Mouse (Mus musculus): Measurements from ENCODE around the gene Asic1. TPM values are rescaled to one million over a fixed set of nuclear protein-coding genes. Genes with fewer than 3 reads are reported as not detected.

Asic1 gene
- total RNA-seq, 2 experiments from 2014 or later = 0.33 TPM; not detected in 1

DNA sequence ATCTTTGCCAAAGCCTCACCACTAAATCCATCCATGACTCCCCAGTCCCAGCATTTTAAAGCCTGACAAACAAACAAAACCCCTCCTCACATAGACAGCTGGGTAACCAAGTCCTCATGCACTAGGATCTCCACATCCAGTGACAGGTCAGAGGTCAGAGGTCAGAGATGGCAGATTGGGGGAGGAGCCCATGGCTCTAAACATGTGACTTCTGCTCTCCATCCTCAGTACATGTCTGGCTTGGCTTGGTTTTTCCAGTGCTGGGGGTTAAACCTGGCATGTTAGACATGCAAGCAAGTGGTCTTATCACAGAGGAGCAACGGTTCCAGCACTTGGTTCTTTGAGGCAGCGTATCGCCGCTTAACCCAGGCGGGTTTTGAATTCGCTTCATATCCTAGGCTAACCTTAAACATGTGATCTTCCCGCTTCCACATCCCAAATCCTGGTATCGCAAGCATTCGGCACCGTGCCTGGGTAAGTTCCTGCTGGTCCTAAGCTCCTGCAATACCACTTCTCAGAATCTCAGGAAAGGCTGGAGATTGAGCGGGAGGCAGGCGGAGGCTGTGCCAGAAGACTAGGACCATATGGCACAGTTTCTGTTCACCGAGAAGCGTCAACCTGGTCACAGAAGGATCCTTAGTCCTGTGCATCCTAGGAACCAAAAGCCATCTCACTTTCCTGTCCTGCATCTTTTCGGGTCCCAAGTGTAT, 8.9 kb upstream of the Asic1 start:
- no peak for ATAC-seq (replicated peaks; ENCODE audit: low FRiP score, low TSS enrichment, poor library complexity, severe bottlenecking)

DNA sequence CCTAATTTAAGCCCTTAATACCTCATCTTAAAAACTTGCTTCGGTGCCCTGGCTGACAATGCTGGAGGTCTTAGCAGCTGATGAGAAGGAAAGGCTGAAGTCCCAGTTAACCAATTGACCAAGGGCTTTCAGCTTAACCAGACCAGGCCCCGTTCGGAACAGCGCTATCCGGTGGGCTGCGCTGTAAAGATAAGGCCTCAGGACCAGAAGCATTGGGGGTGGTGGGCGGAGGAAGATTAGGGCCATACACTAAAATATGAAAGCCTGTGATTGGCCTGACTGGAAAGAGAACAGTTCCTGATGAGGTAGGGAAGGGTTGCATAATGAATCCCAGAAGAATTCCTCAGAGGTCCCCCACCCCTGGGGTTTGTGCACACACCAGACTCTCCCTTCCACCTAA, 7.8 kb upstream of the Asic1 start:
- ATAC-seq (replicated peaks; ENCODE audit: low FRiP score, low TSS enrichment, poor library complexity, severe bottlenecking) = no peak

DNA sequence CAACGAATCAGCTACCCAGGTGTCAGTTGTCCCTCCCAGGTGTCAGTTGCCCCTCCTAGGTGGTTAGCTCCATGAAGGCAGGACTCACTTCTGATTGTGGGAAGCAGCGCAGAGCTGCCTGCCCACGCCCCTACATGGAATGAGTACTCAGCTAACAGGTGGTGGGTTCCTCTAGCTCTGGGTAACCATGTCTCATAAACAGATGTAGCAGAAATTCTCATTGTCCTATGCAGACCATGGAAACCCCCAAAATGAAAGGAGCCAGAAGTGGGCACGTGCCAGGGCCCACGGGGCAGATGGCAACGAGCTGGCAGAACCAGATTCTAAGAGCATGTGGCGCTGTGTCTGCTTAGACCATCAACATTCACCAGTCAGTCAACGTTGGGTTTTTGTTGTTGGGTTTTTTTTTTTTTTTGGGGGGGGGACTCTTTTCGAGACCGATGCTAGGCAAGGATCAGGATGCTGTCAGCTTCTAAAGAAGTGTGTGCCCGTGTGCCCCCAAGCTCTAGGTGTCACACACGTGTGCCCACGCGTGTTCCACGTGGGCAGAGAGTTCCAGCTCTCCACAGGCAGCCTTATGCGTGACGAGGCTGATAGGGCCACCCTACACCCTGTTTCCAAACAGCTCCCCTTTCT, 6.1 kb upstream of the Asic1 start:
- no peak for ATAC-seq (replicated peaks; ENCODE audit: low FRiP score, low TSS enrichment, poor library complexity, severe bottlenecking)

DNA sequence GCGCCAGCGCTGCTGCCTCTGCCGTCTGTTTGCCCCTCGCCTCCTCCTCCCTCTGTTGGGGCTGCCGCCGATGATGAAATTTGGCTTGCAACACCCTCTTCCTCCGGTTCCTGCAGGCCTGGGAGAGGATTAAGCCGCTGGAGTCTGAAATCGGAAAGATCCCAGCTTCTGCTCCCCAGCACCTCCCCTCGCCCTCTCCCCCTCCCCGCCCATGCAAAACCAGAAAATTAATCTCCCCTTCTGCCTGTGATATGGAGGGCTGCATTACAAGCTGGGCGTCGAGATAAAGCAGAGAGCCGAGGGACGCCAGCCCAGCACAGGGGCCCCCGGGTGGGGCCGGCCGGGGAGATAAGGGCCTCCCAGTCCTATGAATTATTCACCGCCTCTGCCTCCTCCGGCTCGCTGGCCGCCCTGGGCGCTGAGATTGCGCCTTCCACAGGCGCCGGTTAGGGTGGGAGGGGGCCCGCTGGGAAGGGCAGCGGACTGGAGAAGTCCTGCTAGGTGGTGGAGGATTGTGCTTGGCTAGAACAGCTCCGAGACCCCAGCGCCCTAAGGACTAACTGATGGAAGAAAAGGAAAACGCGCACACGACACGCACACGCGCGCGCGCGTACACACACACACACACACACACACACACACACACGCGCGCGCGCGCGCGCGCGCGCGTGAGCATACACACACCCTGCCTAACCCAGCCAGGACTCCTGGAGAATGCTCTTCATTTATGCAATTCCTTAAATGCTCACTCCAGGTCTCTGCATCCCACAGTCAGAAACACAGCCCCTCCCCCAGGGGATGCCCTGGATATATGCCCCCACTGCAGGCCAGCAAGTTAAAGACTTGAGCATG, 5.3 kb upstream of the Asic1 start:
- peak; percentile 82 for ATAC-seq (replicated peaks; ENCODE audit: low FRiP score, low TSS enrichment, poor library complexity, severe bottlenecking)

DNA sequence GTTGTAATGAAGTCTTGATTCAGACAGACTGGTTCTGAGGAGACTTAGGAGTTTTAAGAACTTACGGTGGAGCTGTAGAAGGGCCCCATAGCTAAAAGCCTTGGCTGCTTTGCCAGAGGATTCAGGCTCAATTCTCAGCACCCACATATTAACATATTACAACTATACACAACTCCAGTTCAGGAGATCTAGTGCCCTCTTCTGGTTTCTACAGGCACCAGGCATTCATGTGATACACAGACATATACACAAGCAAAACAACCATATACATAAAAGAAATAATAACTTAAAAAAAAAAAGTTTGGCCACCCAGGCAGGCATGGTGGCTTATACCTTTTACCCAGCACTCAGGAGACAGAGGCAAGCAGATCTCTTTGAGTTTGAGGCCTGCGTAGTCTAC, 2.6 kb upstream of the Asic1 start:
- no peak for ATAC-seq (replicated peaks; ENCODE audit: low FRiP score, low TSS enrichment, poor library complexity, severe bottlenecking)

DNA sequence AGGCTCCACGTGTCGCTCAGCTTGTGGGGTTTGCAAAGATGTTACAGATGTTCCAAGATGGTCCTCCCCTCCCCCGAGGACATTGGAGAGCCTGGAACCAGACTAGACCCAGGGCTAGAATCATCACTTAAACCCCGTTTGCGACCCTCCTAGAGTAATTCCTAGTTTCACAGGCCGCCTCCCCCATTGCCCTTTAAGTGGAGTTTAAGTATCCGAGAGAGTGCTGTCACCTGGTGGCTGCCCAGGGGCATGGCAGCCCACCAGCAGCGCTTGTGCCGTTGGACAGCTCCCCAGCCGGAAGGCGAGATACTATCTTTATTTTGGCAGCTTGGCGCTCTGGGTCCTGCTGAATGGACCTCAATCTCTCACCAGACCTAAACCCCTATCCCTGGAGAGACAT, 1.3 kb upstream of the Asic1 start:
- peak; percentile 51 for ATAC-seq (replicated peaks; ENCODE audit: low FRiP score, low TSS enrichment, poor library complexity, severe bottlenecking)

DNA sequence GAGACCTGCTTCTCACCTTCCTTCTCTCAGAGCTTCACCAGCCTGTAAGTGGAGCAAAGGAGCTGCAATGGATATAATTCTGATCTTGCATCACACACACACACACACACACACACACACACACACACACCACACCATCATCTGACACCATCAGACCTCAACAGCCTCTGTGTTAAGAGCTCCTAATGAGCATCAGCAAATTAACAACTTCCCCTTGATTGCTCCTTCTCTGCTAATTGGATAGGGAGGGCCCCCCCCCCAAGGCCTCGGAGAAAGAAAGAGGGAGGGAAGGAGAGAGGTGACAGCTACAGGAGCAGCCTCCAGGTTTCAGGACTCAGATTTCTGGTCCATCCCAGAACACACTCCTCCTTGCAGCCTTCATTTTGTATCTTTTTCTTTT, 776 bp upstream of the Asic1 start:
- no peak for ATAC-seq (replicated peaks; ENCODE audit: low FRiP score, low TSS enrichment, poor library complexity, severe bottlenecking)

DNA sequence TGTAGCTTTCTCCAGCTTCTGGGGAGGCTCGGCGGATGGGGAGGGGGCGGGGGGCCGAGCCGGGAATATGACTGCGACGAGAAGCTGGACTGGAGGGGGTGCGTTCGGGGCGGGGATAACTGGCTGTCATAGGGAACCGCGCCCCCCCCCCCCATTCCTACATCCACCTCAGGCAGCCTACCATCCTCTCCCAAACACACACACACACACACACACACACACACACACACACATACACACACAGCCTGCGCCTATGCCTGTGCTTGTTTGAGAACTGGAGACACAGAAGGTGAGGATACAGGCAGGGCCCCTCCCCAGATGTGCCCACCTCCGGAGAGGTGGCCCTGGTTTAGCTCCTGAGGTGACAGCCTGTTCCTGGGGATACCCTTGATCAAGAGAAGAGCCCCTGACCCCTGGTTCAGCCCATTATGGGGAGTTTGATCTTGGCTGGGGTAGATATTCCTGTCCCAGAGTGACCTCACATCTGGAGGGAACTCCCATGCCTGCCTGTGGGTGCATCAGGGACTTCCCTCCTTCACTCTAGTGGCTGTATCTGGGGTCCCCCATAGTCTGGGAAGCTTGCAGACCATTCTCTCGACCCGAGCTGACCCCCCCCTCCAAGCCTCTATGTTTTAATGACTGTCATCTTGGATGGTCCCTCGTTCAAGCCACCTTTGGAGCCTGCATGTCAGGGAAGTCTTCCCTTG, 949 bp downstream of the Asic1 start:
- ATAC-seq (replicated peaks; ENCODE audit: low FRiP score, low TSS enrichment, poor library complexity, severe bottlenecking) = no peak

DNA sequence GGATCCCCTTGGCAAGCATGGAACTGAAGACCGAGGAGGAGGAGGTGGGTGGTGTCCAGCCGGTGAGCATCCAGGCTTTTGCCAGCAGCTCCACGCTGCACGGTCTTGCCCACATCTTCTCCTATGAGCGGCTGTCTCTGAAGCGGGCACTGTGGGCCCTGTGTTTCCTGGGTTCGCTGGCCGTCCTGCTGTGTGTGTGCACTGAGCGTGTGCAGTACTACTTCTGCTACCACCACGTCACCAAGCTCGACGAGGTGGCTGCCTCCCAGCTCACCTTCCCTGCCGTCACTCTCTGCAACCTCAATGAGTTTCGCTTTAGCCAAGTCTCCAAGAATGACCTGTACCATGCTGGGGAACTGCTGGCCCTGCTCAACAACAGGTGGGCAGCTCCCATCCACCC, 1.6 kb downstream of the Asic1 start:
- 0 out of 2 replicates have a peak, but pooled peaks have one; percentile 12 for ATAC-seq (replicated peaks; ENCODE audit: low FRiP score, low TSS enrichment, poor library complexity, severe bottlenecking)

DNA sequence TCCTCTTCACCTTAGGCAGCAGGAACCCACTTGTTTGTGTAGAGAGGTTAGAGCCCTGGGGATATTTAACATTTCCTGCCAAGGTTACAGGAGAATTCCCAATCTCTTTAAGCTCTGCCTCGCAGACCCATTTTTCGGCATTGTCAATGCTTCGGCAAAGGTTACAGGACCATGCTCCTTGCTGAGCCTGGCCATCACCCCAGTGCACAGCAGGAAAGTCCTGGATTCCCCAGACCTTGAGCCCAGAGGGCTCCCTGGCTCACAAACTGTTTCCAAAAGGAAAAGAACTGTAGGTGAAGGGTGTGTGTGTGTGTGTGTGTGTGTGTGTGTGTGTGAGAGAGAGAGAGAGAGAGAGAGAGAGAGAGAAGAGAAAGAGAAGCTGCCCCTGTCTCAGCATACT, 4.7 kb downstream of the Asic1 start:
- ATAC-seq (replicated peaks; ENCODE audit: low FRiP score, low TSS enrichment, poor library complexity, severe bottlenecking) = no peak

DNA sequence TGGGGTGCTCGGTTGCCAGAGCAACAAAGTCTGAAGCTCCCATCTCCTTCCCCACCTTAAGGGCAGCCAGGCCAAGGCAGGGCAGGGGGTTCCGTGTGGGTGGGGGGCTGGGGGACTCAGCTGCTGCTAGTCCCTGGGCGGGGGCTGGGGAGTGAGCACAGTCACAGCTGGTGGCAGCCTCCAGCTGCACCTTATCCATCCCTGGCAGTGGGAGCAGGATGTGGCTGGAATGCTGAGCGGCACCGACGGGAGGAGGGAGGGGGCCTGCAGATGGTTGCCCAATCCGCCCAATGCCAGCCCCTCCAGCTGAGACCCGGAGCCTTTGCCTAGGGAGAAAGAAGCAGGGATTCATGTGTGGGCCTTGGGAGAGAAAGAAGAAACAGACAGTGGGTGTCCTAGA, 6.9 kb downstream of the Asic1 start:
- ATAC-seq (replicated peaks; ENCODE audit: low FRiP score, low TSS enrichment, poor library complexity, severe bottlenecking) = no peak

DNA sequence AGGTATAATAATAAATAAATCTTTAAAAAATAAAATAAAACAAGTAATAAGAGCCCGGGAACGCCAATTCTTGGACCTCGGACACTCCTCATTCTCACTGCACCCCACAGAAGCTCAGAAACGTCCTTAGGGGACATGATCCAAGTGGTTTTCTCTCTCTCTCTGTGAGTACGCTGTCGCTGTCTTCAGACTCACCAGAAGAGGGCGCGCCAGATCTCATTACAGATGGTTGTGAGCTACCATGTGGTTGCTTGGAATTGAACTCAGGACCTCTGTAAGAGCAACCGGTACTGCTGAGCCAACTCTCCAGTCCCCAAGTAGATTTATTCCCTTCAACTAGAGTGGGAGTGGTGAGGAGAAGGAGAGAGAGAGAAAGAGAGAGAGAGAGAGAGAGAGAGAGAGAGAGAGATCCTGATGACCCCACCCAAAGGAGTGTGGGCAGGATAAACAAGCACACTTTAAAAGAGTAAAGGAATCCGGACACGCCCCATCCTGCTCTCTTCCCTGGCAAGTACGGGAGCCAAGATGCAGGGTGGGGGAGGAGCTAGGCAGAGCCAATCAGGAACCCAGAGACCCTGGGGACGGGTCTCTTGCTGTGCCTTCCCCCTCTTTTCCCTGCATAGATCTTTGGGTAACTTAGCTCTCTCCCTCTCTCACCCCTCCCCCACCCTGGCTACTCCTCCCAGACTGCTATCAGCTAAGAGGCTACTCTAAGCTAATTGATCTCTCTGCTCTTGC, 8.1 kb downstream of the Asic1 start:
- ATAC-seq (replicated peaks; ENCODE audit: low FRiP score, low TSS enrichment, poor library complexity, severe bottlenecking) = no peak

DNA sequence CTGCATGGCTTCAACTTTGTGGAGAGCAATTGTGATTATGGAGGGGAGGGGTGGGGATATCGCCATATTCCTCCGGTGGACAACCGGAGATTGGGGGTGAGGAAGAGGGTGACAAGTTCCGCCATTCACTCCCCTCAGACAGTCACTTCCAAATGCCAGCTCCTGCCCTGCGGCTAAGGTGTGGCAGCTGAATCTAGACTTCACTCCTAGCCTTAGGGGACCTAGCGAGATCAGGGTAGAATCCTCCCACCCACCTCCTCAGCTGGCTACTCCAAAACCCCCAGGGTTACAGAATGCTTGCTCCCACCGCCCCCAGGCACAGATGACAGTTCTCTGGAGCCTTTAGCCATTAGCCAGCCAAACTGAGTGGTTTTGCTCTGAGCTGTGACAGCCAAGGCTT, 8.8 kb downstream of the Asic1 start:
- ATAC-seq (replicated peaks; ENCODE audit: low FRiP score, low TSS enrichment, poor library complexity, severe bottlenecking) = no peak

DNA sequence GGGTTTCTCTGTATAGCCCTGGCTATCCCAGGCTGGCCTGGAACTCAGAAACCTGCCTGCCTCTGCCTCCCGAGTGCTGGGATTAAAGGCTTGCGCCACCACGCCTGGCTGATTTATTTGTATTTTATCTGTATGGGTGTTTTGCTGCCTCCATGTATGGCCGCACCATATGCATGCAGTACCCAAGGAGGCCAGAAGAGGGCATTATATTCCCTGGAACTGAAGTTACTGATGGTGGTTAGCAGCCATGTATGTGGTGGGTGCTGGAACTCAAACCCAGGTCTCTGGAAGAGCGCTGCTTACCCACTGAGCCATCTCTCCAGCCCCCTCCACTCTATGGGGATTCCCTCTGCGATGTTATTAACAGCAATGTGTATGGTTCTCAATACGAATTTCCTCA, 12.7 kb downstream of the Asic1 start:
- ATAC-seq (replicated peaks; ENCODE audit: low FRiP score, low TSS enrichment, poor library complexity, severe bottlenecking) = peak; percentile 34; the same call in 1 of the 2 replicates

DNA sequence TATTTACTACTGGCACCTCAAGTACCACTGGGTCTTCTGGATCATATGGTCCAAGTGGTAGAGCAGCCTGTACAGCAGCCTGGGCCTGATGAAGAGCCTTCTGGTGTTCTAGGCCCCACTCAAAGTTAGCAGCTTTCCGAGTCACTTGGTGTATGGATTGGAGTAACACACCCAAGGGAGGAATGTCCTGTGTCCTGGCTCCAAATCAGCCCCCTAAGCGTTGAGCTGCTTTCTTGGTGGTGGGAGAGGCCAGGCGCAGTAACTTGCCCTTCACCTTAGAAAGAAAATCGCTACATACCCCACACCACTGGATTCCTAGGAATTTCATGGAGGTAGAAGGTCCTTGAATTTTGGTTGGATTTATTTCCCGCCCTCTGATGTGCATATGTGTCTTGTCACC, 14.0 kb downstream of the Asic1 start:
- no peak for ATAC-seq (replicated peaks; ENCODE audit: low FRiP score, low TSS enrichment, poor library complexity, severe bottlenecking)

DNA sequence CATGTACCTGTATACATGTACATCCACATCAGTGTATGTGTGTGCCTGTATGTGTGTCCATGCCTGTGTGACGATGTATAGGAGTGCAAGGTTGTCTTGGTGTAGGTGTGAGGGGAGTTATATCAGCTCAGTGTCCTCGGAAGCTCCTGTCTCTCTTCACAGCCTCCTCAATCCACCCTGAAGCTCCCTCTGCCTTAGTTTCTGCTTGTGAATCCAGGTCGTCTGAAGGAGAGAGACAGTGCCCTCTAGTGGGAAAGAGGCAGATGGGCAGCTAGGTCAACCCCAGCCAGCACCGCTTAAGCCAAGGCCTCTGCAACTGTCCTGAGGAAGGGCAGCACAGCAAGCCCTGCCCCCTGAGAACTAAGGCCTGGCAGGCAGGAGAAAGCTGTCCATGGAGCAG, 18.5 kb downstream of the Asic1 start:
- ATAC-seq (replicated peaks; ENCODE audit: low FRiP score, low TSS enrichment, poor library complexity, severe bottlenecking) = peak; percentile 86

DNA sequence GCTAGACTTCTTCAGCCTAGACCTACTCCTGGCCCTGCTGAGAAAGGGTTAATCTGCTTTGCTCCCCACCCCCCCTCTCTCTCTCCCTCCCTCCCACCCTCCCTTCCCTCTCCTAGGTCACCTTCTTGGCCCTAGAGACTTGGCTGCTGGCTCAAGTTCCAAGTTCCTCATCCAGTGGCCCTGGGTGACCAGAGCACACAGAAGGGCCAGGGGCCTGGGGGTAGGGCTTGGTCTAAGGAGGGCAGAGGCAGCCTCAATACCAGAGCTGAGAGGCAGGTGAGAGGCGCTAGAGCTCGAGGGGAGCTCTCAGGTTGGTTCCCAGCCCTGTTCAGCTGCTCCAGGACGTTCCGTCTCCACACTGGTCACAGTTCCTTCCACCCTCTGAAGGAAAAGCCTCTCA, 20.8 kb downstream of the Asic1 start:
- no peak for ATAC-seq (replicated peaks; ENCODE audit: low FRiP score, low TSS enrichment, poor library complexity, severe bottlenecking)

DNA sequence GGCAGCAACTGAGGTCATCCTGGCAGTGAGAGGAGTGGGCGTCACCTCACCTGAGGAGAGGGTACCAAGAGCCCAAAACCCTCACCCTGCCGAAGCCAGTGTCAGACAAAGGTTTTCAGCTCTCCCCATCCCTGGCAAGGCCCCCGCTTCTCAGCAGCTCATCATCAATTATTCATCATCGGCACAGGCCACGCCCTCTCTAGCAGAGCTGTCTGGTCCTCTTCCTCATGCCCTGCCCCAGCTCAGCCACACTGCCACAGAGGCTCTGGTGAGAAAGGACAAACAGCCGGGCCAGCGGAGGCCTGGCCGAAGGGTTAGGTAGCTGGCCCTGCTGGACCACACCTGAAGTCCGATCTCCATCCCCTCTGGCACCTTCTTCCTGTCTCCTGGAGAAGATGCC, 21.8 kb downstream of the Asic1 start:
- no peak for ATAC-seq (replicated peaks; ENCODE audit: low FRiP score, low TSS enrichment, poor library complexity, severe bottlenecking)

DNA sequence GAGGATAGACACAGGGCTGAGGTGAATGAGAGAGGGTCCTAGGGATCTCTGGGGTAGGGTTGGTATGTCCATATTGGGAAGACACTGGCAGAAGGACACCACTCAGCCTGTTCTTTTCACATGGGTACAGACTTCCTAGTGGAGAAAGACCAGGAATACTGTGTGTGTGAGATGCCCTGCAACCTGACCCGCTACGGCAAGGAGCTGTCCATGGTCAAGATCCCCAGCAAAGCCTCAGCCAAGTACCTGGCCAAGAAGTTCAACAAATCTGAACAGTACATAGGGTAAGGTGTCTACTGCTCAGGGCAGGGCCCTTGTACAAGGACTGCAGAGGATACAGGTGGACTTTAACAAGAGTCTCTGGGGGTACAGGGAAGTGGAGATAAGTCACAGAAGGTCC, 27.1 kb downstream of the Asic1 start:
- ATAC-seq (replicated peaks; ENCODE audit: low FRiP score, low TSS enrichment, poor library complexity, severe bottlenecking) = no peak

Data from megakaryocyte-erythroid progenitor cell, adult 5-6 weeks (primary cell).